Mouse (Mus musculus) lung, postnatal 0 days (tissue): Measurements from ENCODE around the gene Trpv5. TPM values are rescaled to one million over a fixed set of nuclear protein-coding genes. Genes with fewer than 3 reads are reported as not detected.

ENCODE experiments used
- ATAC-seq: fragments of 200-750 bp; cut with Nextera tagmentation; 2 replicates; pipeline ENCODE4 v1.8.0; 2017; ENCODE audit warnings: moderate library complexity
- DNase-seq: peaks from one replicate; pipeline ENCODE4 v3.0.0-alpha.2; 2016; ENCODE audit warnings: low spot score
- H3K27ac ChIP-seq: fragments of 300-500 bp; sonication (generic); 2 replicates; pipeline ENCODE4 v1.5.1; 2014; ENCODE audit warnings: antibody characterized with exemption, mild to moderate bottlenecking, low read length, mixed read lengths
- H3K27me3 ChIP-seq: fragments of 300-500 bp; sonication (generic); replicated peaks from 2 replicates; pipeline ENCODE4 v1.6.1; 2014; ENCODE audit warnings: low read length, mixed read lengths; ENCODE audit not compliant: insufficient read depth
- H3K36me3 ChIP-seq: fragments of 300-500 bp; sonication (generic); 2 replicates; pipeline ENCODE4 v1.6.1; 2014; ENCODE audit warnings: low read length, mixed read lengths; ENCODE audit not compliant: insufficient read depth
- H3K4me1 ChIP-seq: fragments of 300-500 bp; sonication (generic); 2 replicates; pipeline ENCODE4 v1.6.1; 2014; ENCODE audit warnings: antibody characterized with exemption, low read depth, low read length, mixed read lengths; ENCODE audit not compliant: insufficient read depth
- H3K4me2 ChIP-seq: fragments of 300-500 bp; sonication (generic); replicated peaks from 2 replicates; pipeline ENCODE4 v1.6.1; 2014; ENCODE audit warnings: low read depth, mild to moderate bottlenecking, low read length, moderate library complexity, mixed read lengths
- H3K4me3 ChIP-seq: fragments of 300-500 bp; sonication (generic); 2 replicates; pipeline ENCODE4 v1.5.1; 2014; ENCODE audit warnings: low read depth, low read length
- H3K9ac ChIP-seq: fragments of 300-500 bp; sonication (generic); replicated peaks from 2 replicates; pipeline ENCODE4 v1.6.1; 2014; ENCODE audit warnings: low read depth, mild to moderate bottlenecking
- H3K9me3 ChIP-seq: fragments of 300-500 bp; sonication (generic); 2 replicates; pipeline ENCODE4 v1.6.1; 2016; ENCODE audit warnings: low read length, mixed read lengths
- CTCF ChIP-seq: IDR thresholded peaks from 2 replicates; pipeline ENCODE4 v1.5.1; 2016; ENCODE audit warnings: antibody characterized with exemption, mild to moderate bottlenecking
- EP300 ChIP-seq: IDR thresholded peaks from 2 replicates; pipeline ENCODE4 v1.6.1; 2016; ENCODE audit warnings: antibody characterized with exemption, mild to moderate bottlenecking, control low read depth
- WGBS: fragments of 180-500 bp; shearing (Covaris S2); extraction: QIAGEN DNeasy Blood & Tissue Kit; methylation state at CpG from one replicate; pipeline ENCODE4 v1.1.7; 2014; 5-methylcytosine and 5-hydroxymethylcytosine counted together
- polyA plus RNA-seq: library from polyadenylated mRNA; unstranded; fragments of >200 nt; fragmentation: Nextera tagmentation; extraction: Ambion mirVana; gene quantifications from 2 replicates; pipeline ENCODE4 v1.2.1, GENCODE M21; 2015

Trpv5 gene
- not detected in 2 replicates for polyA plus RNA-seq

- Histone ChIP-seq H3K36me3 (no peaks in the 10 kb centered on the region), H3K4me2 (no peak within 1 kb of the TSS), H3K9me3 (no peaks in the 10 kb centered on the region), H3K4me3 (no peak within 1 kb of the TSS), H3K27ac (no peak within 1 kb of the TSS), H3K27me3 (no peaks in the 10 kb centered on the region), H3K9ac (no peak within 1 kb of the TSS), H3K4me1 (no peaks in the 10 kb centered on the region)
- WGBS, result 56% methylated on average over 1 of the region's 1 CpGs
- TF ChIP-seq CTCF (no peak), EP300 (no peak)
- ATAC-seq (no peak), DNase-seq (no peak)
These were observed at the start of gene Trpv5 for GRCm38 (mm10) chr6:41680669-41681068. Gene Trpv5 (minus strand): TSS chr6:41680769.

GRCm38 (mm10) chr6:41727989-41728609 lies 47.5 kb upstream of the Trpv5 start:
- Histone ChIP-seq H3K27ac (no peak overlapping the region), H3K27me3 (no peaks in the 10 kb centered on the region), H3K4me2 (no peak overlapping the region), H3K36me3 (no peaks in the 10 kb centered on the region), H3K4me3 (no peak overlapping the region), H3K9ac (no peak overlapping the region), H3K4me1 (no peaks in the 10 kb centered on the region), H3K9me3 (no peaks in the 10 kb centered on the region)
- ATAC-seq (no peak), DNase-seq (no peak)
- WGBS, result 62% methylated on average over 1 of the region's 1 CpGs
- TF ChIP-seq CTCF (no peak), EP300 (no peak)

GRCm38 (mm10) chr6:41721430-41721829 lies 40.9 kb upstream of the Trpv5 start:
- Histone ChIP-seq H3K4me1 (no peaks in the 10 kb centered on the region), H3K9ac (no peak overlapping the region), H3K4me2 (no peak overlapping the region), H3K9me3 (no peaks in the 10 kb centered on the region), H3K27ac (no peak overlapping the region), H3K36me3 (no peaks in the 10 kb centered on the region), H3K27me3 (no peaks in the 10 kb centered on the region), H3K4me3 (no peak overlapping the region)
- DNase-seq (no peak), ATAC-seq (no peak)
- TF ChIP-seq EP300 (no peak), CTCF (no peak)
- WGBS, result 80% methylated on average over 2 of the region's 2 CpGs

GRCm38 (mm10) chr6:41710281-41710680 lies 29.7 kb upstream of the Trpv5 start:
- Histone ChIP-seq H3K27me3 (no peaks in the 10 kb centered on the region), H3K4me3 (no peak overlapping the region), H3K9ac (no peak overlapping the region), H3K4me2 (no peak overlapping the region), H3K4me1 (no peaks in the 10 kb centered on the region), H3K27ac (no peak overlapping the region), H3K9me3 (no peaks in the 10 kb centered on the region), H3K36me3 (no peaks in the 10 kb centered on the region)
- DNase-seq (no peak), ATAC-seq (no peak)
- WGBS, result 70% methylated on average over 1 of the region's 1 CpGs
- no peak for TF ChIP-seq EP300
- no peak for TF ChIP-seq CTCF

GRCm38 (mm10) chr6:41706275-41706674 lies 25.7 kb upstream of the Trpv5 start:
- no peak overlapping the region for H3K27ac ChIP-seq
- H3K27me3 ChIP-seq, result no peaks in the 10 kb centered on the region
- 81% methylated on average over 7 of the region's 7 CpGs for WGBS
- H3K4me2 ChIP-seq, result no peak overlapping the region
- ATAC-seq (no peak), DNase-seq (no peak)
- TF ChIP-seq EP300 (no peak), CTCF (no peak)
- H3K9me3 ChIP-seq, result no peaks in the 10 kb centered on the region
- H3K4me3 ChIP-seq, result no peak overlapping the region
- H3K9ac ChIP-seq, result no peak overlapping the region
- no peaks in the 10 kb centered on the region for H3K4me1 ChIP-seq
- H3K36me3 ChIP-seq, result no peaks in the 10 kb centered on the region

DNA sequence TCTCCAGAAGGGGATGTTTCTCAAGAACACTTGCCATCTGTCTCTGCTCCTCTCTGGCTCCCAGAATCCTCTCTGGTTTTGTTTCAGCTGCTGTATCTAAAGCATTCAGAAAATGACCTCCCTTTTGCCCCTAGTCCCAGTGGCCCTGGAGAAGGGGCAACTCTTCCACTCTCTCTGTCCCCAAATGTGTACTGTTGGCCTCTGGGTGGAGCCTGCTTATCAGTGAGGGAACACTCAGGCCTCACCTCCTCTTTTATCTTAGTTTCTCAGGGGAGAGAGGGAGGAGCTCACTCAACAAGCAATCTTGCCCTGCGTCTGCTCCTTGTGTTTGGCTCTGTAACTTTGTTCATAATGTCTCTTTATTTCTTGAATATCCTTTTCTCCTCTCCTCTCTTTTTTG lies 23.6 kb upstream of the Trpv5 start, which contains the start of gene Kel:
Gene Kel (minus strand): TSS at position 217 of the 400 bp plus-strand sequence.
- H3K4me3 ChIP-seq, result no peak within 1 kb of the TSS
- H3K27ac ChIP-seq, result no peak within 1 kb of the TSS
- TF ChIP-seq EP300 (no peak), CTCF (no peak)
- H3K27me3 ChIP-seq, result no peaks in the 10 kb centered on the region
- DNase-seq (no peak), ATAC-seq (no peak)
- 35% methylated on average over 1 of the region's 1 CpGs for WGBS
- H3K9ac ChIP-seq, result no peak within 1 kb of the TSS
- no peaks in the 10 kb centered on the region for H3K9me3 ChIP-seq
- no peaks in the 10 kb centered on the region for H3K36me3 ChIP-seq
- no peaks in the 10 kb centered on the region for H3K4me1 ChIP-seq
- H3K4me2 ChIP-seq, result no peak within 1 kb of the TSS

- Histone ChIP-seq H3K4me3 (no peak overlapping the region), H3K9ac (no peak overlapping the region), H3K27me3 (no peaks in the 10 kb centered on the region), H3K4me1 (no peaks in the 10 kb centered on the region), H3K36me3 (no peaks in the 10 kb centered on the region), H3K4me2 (no peak overlapping the region), H3K9me3 (no peaks in the 10 kb centered on the region), H3K27ac (no peak overlapping the region)
- DNase-seq (peak; percentile 18), ATAC-seq (peak; percentile 38; the same call in 1 of the 2 replicates)
- WGBS, result 74% methylated on average over 2 of the region's 2 CpGs
- TF ChIP-seq CTCF, result peak; percentile 19; the same call in 1 of the 2 replicates
- no peak for TF ChIP-seq EP300
These were observed 22.4 kb upstream of the Trpv5 start for GRCm38 (mm10) chr6:41702928-41703327.
